ENCODE assay signal across 8 mouse cellular contexts in the genomic region with DNA sequence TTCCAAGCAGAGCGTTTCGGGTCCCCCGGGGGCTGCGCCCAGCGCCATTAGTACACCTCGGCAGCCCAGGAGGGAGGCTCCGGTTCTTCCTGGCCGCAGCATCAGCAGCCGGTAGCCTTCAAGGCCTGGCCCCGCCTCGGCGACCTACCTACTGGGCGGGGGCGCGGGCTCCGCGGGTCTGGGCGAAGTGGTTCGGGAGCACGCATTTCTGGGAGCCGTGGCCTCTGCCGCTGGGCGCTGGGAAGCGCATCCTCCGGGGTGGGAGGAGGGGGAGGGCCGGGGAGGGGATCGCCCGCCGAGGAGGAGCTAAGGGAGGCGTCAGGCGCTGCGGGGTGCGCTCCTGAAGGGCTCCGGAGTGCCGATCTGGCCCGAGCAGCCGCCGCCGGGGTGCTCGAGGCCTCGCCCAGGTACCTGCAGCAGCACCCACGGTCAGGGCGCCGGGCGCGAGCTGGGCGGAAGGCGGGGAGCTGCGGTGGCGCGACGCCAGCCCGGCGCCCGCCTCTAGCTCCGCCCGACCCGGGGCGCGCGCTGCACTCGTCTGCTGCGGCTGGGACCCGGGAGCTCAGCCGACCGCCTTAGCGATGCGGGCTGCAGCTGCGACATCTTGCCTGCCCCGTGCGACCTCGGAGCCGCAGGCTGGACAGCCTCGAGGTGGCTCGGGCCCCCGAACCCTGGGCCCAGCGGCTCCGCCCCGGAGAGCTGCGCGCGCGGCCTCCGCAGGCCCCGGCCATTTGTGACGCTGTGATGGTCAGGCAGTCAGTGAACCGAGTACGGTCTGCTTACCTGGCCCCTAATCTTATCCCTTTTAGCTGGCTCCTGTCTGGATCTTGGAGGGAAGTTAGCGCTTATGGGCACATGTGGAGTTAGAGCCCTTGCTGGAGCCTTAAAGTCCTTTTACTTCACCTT. TPM values are rescaled to one million over a fixed set of nuclear protein-coding genes. Genes with fewer than 3 reads are reported as not detected.
A peak's percentile ranks its signal among the peaks of the same experiment; 100 is the strongest.
DNase-seq lines count a peak whose midpoint lies in the region; ATAC-seq and TF ChIP-seq lines count a peak whose summit lies in the region.

A gene (minus strand): TSS at position 646 of the 906 bp plus-strand sequence.

- peak; percentile 71 to 85 for ATAC-seq in hematopoietic stem cell, adult 5-6 weeks (replicated peaks in 1 of 2; ENCODE audit: insufficient read depth in 1 of 2, low FRiP score in 2 of 2, low TSS enrichment in 1 of 2, low read depth in 1 of 2, poor library complexity in 2 of 2, severe bottlenecking in 2 of 2)

- under 1% methylated on average over 89 of the region's 89 CpGs for WGBS in cerebellum, adult 2 months

- DNase-seq in MN1 (ENCODE audit: low spot score) = peak; percentile 97
- DNase-seq in cerebellum, adult 2 months = peak; percentile 92
- DNase-seq in forelimb bud, embryonic 11.5 days (ENCODE audit: low read depth, low spot score) = peak; percentile 69
- DNase-seq in layer of hippocampus, postnatal 14 days (ENCODE audit: low spot score in 2 of 2) = peak; percentile 75 to 80
- DNase-seq in lung, postnatal 10 days = peak; percentile 85
- DNase-seq in ovary, postnatal 14 days (ENCODE audit: low spot score) = peak; percentile 65
- peak; percentile 61 to 65 for DNase-seq in thymus, postnatal 10 days (ENCODE audit: low spot score in 2 of 2)

- H3K27ac ChIP-seq in cerebellum, adult 2 months (ENCODE audit: insufficient read depth, low read length) = peak within 1 kb of the TSS; percentile 100

- H3K4me3 ChIP-seq in cerebellum, adult 2 months (replicated peaks; ENCODE audit: insufficient read depth, low read depth, low read length) = peak within 1 kb of the TSS; percentile 98

- no peak for TF ChIP-seq CTCF in cerebellum, adult 2 months (IDR thresholded peaks at IDR 0.05; ENCODE audit: borderline replicate concordance, insufficient read depth, low read depth, low read length)

- no peaks in the 10 kb centered on the region for H3K27me3 ChIP-seq in cerebellum, adult 2 months (ENCODE audit: control insufficient read depth, insufficient read depth, low read length)

- peak; percentile 79 for TF ChIP-seq POLR2A in cerebellum, adult 2 months (IDR thresholded peaks at IDR 0.05; ENCODE audit: borderline replicate concordance, insufficient read depth, low read length)

- peaks cover 4% of the 10 kb centered on the region for H3K4me1 ChIP-seq in cerebellum, adult 2 months (ENCODE audit: control insufficient read depth, insufficient read depth, low read length)

RNA-seq across cellular contexts. Expression of the gene that starts here (rescaled TPM):
- 65.5 and 69.4 TPM in 2 replicates for polyA plus RNA-seq in cerebellum, adult 2 months (2012; rRNA removed)
- 48.2 and 67.9 TPM in 2 replicates for total RNA-seq in hematopoietic stem cell, adult 5-6 weeks (2017)
- 100 to 1,000 TPM in 1 of 2 experiments, 10 to 100 TPM in 1; 92.7 to 102 TPM for total RNA-seq in layer of hippocampus, postnatal 14 days (2021)

Comparison
In these comparisons a context has a peak if more than half of its experiments do, and no peak if none do; other contexts are left out.
1. Peak in every context shown above with its lines: DNase-seq, ATAC-seq, H3K4me3 ChIP-seq and H3K27ac ChIP-seq.